Mouse (Mus musculus): ENCODE data around the gene Ano6. TPM values are rescaled to one million over a fixed set of nuclear protein-coding genes. Genes with fewer than 3 reads are reported as not detected.

Gene Ano6
- total RNA-seq, 2 experiments from 2014 or later, result 21.1 to 22.2 TPM

- intact Hi-C loops (cut with DNase I), result loop anchor here (5.0 to 10.0 kb wide), 2 partner anchors 140 to 492 kb away; partner anchors contain the start of gene Arid2
- DNase-seq (ENCODE audit: low spot score in 2 of 2), result no peak
Measured at GRCm38 (mm10) chr15:95792261-95793260, 1.9 kb downstream of the Ano6 start.

- intact Hi-C loops (cut with DNase I), result loop anchor here (5.0 to 10.0 kb wide), 2 partner anchors 138 to 491 kb away; partner anchors contain the start of gene Arid2
Measured at GRCm38 (mm10) chr15:95793748-95794491, 3.3 kb downstream of the Ano6 start.

DNA sequence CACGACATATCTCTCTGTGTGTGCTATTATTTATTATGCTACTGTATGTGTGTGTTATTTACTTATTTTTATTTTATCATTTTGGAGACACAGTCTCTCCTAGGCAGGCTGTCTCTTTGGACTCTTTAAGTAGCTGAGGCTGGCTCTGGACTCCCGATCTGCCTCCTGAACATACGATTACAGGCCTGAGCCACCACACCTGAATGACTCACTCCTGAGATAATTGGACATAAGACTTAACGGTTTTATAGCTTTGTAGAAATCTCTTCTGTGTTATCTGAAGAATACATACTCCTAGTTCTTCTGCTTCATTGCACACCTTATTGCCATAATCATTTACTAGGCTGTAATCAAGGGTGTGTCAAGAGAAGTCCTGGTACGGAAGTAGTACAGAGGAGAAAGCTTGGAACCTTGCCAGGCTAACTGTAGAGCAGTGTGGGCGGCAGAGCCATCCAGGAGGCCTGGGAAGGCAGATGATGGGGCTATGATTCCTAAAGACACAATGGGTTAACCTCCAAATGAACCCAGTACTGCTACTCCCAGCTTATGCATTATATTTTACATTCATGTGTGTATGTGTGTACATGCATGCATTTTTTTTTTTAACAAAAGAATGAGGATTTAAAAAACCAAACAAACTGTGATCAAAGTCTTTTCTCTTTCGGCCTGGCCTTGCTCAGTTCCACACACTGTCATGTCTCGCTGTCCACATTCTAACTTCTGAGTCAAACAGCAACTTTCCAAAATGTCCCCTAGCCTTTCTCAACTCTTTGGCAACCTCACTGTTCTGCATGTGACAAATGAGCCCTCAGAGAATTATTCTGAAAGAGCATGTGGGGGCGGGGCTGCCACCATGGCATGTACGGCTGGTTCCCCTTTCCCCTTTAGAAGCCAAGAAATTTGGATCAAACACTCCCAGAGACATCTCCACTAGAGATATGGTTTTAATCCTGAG, 4.2 kb downstream of the Ano6 start:
- intact Hi-C loops (cut with DNase I), result loop anchor here (5.0 to 10.0 kb wide), 2 partner anchors 137 to 490 kb away; partner anchors contain the start of gene Arid2

More at GRCm38 (mm10) chr15:95793748-95794491, 3.3 kb downstream of the Ano6 start:
- no peak for DNase-seq (ENCODE audit: low spot score in 2 of 2)

DNA sequence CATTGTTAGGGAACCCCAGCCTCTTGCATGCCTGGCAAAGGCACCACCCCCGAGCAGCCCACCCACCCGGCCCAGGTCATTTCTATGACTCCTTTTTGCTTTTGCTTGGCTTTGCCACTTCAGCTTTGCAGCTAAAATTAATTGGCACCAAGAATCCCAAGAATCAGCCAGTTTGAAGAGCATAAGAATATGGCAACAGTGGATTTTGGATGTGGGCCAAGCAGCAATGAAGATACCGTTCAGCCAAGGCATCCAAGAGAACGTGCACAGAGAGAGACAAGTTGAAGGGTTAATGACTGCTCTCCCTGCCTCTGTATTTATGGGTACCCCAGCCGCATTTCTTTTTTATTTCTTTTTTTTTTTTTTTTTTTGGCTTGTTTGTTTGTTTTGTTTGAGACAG, 5.4 kb downstream of the Ano6 start:
- intact Hi-C loops (cut with DNase I), result loop anchor here (10.0 kb wide), 1 partner anchor 489 kb away; the partner anchor contains the start of gene Arid2
- no peak for DNase-seq (ENCODE audit: low spot score in 2 of 2)

More for the DNA sequence above, 4.2 kb downstream of the Ano6 start:
- no peak for DNase-seq (ENCODE audit: low spot score in 2 of 2)

DNA sequence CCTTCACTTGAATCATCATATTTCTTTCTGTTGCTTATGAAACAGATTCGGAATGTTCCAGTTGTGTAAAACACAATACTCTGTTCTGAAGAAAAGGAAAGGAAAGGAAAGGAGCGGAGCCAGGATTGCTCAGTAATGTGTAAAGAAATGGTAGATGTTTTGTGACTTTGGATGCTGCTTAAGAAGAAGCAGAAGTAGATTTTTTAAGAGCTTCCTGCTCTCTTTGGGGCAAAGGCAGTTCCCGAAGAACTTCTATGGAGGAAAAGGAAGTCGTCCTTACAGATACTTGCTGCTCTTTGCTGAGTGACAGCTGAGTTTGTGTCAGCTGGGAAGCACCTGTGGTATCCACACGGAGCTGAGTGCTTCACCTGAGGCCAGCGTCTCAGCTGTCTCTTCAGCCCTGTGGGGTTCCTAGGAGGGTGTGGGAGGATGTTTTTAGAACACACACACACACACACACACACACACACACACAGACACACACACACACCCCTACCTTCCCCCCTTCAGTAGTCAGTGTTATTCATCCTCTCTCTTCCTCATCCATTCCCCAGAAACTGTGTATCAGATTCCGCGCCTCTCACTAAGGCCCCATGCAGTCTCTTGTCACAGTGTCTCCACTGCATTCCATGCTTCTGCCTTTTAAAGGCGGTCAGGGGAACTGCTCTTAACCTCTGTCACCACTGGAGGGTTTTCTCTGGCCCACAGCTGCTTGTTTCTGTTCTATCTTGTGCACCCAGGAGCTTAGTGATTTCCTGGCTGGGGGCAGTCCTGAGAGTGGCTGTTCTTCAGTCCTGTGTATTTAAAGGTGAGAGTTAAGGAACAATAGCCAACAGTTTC, 6.7 kb downstream of the Ano6 start:
- intact Hi-C loops (cut with DNase I), result loop anchor here (10.0 kb wide), 1 partner anchor 487 kb away; the partner anchor contains the start of gene Arid2
- DNase-seq (ENCODE audit: low spot score in 2 of 2), result no peak

DNA sequence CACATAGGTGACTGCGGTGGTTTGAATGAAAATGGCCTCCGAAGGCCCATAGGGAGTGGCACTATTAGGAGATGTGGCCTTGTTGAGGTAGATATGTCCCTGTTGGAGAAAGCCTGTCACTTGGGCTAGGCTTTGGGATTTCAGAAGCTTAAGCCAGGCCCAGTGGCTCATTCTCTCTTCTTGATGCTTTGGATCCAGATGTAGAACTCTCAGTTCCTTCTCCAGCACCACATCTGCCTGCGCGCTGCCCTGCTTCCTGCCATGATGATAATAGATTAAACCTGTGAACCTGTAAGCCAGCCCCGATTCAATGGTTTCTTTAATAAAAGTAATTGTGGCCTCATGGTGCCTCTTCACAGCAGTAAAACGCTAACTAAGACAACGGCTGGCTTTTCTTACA, 7.6 kb downstream of the Ano6 start:
- intact Hi-C loops (cut with DNase I), result loop anchor here (10.0 kb wide), 1 partner anchor 487 kb away; the partner anchor contains the start of gene Arid2
- DNase-seq (ENCODE audit: low spot score in 2 of 2), result no peak

- intact Hi-C loops (cut with DNase I), result loop anchor here (10.0 kb wide), 1 partner anchor 485 kb away; the partner anchor contains the start of gene Arid2
Measured at GRCm38 (mm10) chr15:95799632-95800031, 9.0 kb downstream of the Ano6 start.

DNA sequence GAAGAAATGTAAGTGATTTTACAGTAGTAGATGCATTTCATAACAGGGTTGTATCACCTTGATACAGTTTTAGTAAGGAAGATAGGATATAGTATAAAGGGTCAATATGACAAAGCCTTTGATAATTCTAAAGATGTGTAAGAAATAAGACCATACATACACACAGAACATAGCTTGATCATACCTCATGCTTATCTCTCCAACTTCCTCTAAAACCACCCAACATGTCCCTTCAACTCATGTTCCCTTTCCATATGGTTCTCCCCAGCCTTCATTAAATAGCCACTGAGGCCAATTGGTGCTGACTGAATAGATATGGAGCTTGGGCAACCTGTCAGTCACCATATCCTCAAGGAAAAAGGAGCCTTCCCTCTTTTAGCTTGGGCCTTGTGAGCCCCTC, 9.4 kb downstream of the Ano6 start:
- DNase-seq (ENCODE audit: low spot score in 2 of 2), result no peak
- intact Hi-C loops (cut with DNase I), result no loop called here

More at GRCm38 (mm10) chr15:95799632-95800031, 9.0 kb downstream of the Ano6 start:
- DNase-seq (ENCODE audit: low spot score in 2 of 2), result no peak

DNA sequence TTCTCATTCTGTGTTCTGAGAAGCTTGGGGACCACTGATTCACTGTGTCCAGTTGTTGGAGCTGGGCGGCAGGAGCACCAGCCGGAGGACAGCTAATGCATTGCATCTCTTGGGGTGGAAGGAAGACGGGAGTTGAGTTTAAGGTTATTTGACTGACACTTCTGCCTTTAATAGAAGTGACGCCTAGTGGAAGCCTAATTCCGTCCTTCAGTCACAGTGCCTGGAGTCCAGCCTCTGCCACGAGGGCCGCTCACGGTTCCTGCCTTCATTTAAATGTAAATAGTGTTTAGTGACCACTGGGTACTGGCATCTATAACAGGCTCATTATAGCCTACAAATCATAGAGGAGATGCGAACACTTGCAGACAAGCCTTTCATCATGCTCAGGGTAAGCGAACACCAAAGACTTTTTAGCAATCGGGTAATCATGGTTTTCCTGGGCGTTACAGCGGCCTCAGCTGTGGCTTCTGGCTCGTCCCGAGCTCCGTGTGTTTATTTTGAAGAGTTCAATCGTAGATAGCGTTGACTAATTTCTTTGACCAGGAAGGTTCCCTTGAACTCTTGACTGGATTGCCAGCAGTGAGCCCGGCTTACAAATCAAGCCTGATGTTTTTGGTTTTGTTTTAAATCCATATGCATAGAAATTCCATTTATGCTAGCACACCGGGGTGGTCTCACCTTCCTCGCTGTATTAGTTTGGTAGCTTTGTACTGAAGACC, 10.8 kb downstream of the Ano6 start:
- no peak for DNase-seq (ENCODE audit: low spot score in 2 of 2)
- intact Hi-C loops (cut with DNase I), result no loop called here

- peak in 1 of 2 experiments; percentile 37 for DNase-seq (ENCODE audit: low spot score in 2 of 2)
- intact Hi-C loops (cut with DNase I), result no loop called here
Measured at GRCm38 (mm10) chr15:95802140-95802539, 11.5 kb downstream of the Ano6 start.

- intact Hi-C loops (cut with DNase I), result no loop called here
- DNase-seq (ENCODE audit: low spot score in 2 of 2), result no peak
Measured at GRCm38 (mm10) chr15:95802762-95803161, 12.1 kb downstream of the Ano6 start.

- DNase-seq (ENCODE audit: low spot score in 2 of 2), result no peak
- intact Hi-C loops (cut with DNase I), result no loop called here
Measured at GRCm38 (mm10) chr15:95803484-95803883, 12.8 kb downstream of the Ano6 start.

DNA sequence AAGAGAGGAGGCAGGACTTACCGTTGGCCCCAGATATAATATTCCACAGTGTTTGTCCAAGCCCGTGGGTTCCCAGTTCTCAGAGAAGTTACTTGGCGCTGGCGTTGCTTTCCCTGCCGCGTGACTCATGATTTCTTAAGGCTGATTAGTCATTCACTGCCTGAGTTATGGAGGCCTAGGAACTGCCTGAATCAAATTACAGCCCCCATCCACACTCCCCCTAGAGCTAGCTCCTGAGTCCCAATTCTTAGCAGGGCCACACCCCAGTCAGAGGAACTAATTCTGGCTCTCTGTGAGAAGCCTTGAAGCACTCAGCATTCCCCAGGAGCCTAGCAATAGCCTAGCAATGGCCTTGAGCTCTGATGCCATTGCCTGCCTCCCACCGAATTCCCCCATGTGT, 13.6 kb downstream of the Ano6 start:
- peak; percentile 58 to 92 for DNase-seq (ENCODE audit: low spot score in 2 of 2)
- intact Hi-C loops (cut with DNase I), result loop anchor here (1.0 kb wide), 1 partner anchor 83 kb away; no protein-coding TSS in a partner anchor

GRCm38 (mm10) chr15:95805022-95805471, 14.4 kb downstream of the Ano6 start:
- no peak for DNase-seq (ENCODE audit: low spot score in 2 of 2)
- intact Hi-C loops (cut with DNase I), result no loop called here

DNA sequence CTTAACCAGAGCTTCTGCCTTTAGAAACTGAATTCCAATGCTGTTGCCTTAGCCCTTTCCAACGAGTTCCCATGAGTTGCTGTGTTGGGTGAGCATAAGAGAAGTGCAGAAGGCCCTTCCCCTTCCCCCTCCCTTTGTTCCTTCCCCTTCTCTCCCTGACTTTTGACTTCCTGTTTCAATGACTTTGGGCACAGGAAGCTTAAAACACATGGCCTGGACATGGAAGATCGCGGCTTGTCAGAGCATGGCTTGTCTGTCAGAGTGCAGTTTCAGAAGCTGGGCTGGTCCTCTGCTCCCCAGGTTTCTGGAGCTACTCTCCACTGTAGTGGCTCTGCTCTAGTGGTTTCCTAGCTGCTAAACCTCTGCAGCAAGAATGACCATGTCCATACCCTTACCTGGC, 17.3 kb downstream of the Ano6 start:
- no peak for DNase-seq (ENCODE audit: low spot score in 2 of 2)
- intact Hi-C loops (cut with DNase I), result no loop called here

- intact Hi-C loops (cut with DNase I), result no loop called here
- DNase-seq (ENCODE audit: low spot score in 2 of 2), result no peak
Measured at GRCm38 (mm10) chr15:95810357-95810761, 19.7 kb downstream of the Ano6 start.

Data from left cerebral cortex, postnatal 25 days (tissue).